Mouse (Mus musculus) limb, embryonic 12.5 days (tissue): ENCODE data around the gene Tbc1d9. TPM values are rescaled to one million over a fixed set of nuclear protein-coding genes. Genes with fewer than 3 reads are reported as not detected.
"Not testable (repeated sequence)": the region's sequence is repeated elsewhere in the genome, so short reads cannot be mapped to it uniquely, and the experiment has no call there.

Experiments used
- ATAC-seq: fragments of 200-750 bp; cut with Nextera tagmentation; 2 replicates; pipeline ENCODE4 v1.8.0; 2017; ENCODE audit warnings: low read depth, moderate TSS enrichment; ENCODE audit not compliant: insufficient number of reproducible peaks, insufficient read depth, low FRiP score, low TSS enrichment
- H3K27ac ChIP-seq: fragments of 300-500 bp; sonication (generic); 2 replicates; pipeline ENCODE4 v1.5.1; 2016; ENCODE audit warnings: mild to moderate bottlenecking, moderate library complexity
- H3K27me3 ChIP-seq: fragments of 300-500 bp; sonication (generic); 2 replicates; pipeline ENCODE4 v1.6.1; 2016; ENCODE audit warnings: mild to moderate bottlenecking, moderate library complexity
- H3K36me3 ChIP-seq: fragments of 300-500 bp; sonication (generic); 2 replicates; pipeline ENCODE4 v1.6.1; 2016; ENCODE audit warnings: mild to moderate bottlenecking, moderate library complexity
- H3K4me1 ChIP-seq: fragments of 300-500 bp; sonication (generic); replicated peaks from 2 replicates; pipeline ENCODE4 v1.6.1; 2016
- H3K4me2 ChIP-seq: fragments of 300-500 bp; sonication (generic); 2 replicates; pipeline ENCODE4 v1.6.1; 2016; ENCODE audit warnings: mild to moderate bottlenecking, moderate library complexity
- H3K4me3 ChIP-seq: fragments of 300-500 bp; sonication (generic); replicated peaks from 2 replicates; pipeline ENCODE4 v1.5.1; 2016; ENCODE audit warnings: mild to moderate bottlenecking
- H3K9ac ChIP-seq: fragments of 300-500 bp; sonication (generic); replicated peaks from 2 replicates; pipeline ENCODE4 v1.6.1; 2016; ENCODE audit warnings: mild to moderate bottlenecking, moderate library complexity
- H3K9me3 ChIP-seq: fragments of 300-500 bp; sonication (generic); 2 replicates; pipeline ENCODE4 v1.6.1; 2016; ENCODE audit warnings: mild to moderate bottlenecking, moderate library complexity
- whole genome bisulfite sequencing: fragments of 180-500 bp; shearing (Covaris S2); methylation state at CpG from one replicate; pipeline ENCODE4 v1.1.7; 2016; 5-methylcytosine and 5-hydroxymethylcytosine counted together
- polyA plus RNA-seq: library from polyadenylated mRNA; unstranded; fragments of >200 nt; fragmentation: Nextera tagmentation; extraction: Ambion mirVana; gene quantifications from 2 replicates; pipeline ENCODE4 v1.2.1, GENCODE M21; 2016

The Tbc1d9 gene
- polyA plus RNA-seq, 1 experiment from 2014 or later: 1.7 TPM

GRCm38 (mm10) chr8:83285391-83285790, 120.2 kb downstream of the Tbc1d9 start:
- no peak for ATAC-seq
- Histone ChIP-seq H3K27ac (no peak overlapping the region), H3K4me3 (no peak overlapping the region), H3K4me2 (no peak overlapping the region), H3K9ac (no peak overlapping the region), H3K27me3 (peaks cover 24% of the 10 kb centered on the region), H3K4me1 (peaks cover 8% of the 10 kb centered on the region; the same call in 1 of the 2 replicates), H3K9me3 (no peaks in the 10 kb centered on the region), H3K36me3 (no peaks in the 10 kb centered on the region)
- WGBS: 84% methylated on average over 8 of the region's 8 CpGs

- peak within 1 kb of the TSS; percentile 30 for H3K4me3 ChIP-seq
- H3K4me1 ChIP-seq: peaks cover 8% of the 10 kb centered on the region; the same call in 1 of the 2 replicates
- peaks cover 38% of the 10 kb centered on the region for H3K27me3 ChIP-seq
- H3K36me3 ChIP-seq: no peaks in the 10 kb centered on the region
- H3K4me2 ChIP-seq: peak within 1 kb of the TSS; percentile 65
- H3K9ac ChIP-seq: no peak within 1 kb of the TSS
- no peak within 1 kb of the TSS for H3K27ac ChIP-seq
- 4% methylated on average over 20 of the region's 20 CpGs for WGBS
- no peaks in the 10 kb centered on the region for H3K9me3 ChIP-seq
- ATAC-seq: no peak
These were observed 125.0 kb downstream of the Tbc1d9 start, which contains the start of gene Ucp1 for GRCm38 (mm10) chr8:83290176-83290575. TSS of gene Ucp1 (plus strand) at chr8:83290352.

DNA sequence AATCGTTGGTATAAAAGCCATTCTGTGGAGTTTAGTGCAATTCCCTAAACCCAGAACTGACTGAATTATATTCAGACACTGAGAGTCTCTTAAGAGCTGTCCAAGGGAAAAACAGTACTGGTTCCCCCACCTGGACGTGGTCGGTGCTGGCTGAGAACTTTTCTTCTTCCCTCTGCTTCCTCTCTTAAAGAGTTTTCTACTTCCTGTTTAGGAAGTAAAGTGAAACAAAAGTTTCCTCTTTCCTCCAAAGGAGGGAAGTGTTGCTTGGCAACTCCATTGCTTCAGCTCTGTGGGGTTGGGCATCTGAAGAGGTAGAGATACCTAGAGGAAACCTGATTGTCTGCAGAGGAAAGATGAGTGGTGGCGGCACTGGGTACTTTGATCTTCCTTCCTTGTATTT, 132.2 kb downstream of the Tbc1d9 start:
- no peak overlapping the region for H3K9ac ChIP-seq
- 74% methylated on average over 4 of the region's 4 CpGs for WGBS
- H3K9me3 ChIP-seq: 0 out of 2 replicates have a peak, but pooled peaks cover 4% of the 10 kb centered on the region
- H3K27ac ChIP-seq: no peak overlapping the region
- no peaks in the 10 kb centered on the region for H3K36me3 ChIP-seq
- H3K4me2 ChIP-seq: no peak overlapping the region
- H3K4me1 ChIP-seq: no peaks in the 10 kb centered on the region
- ATAC-seq: no peak
- no peak overlapping the region for H3K4me3 ChIP-seq
- H3K27me3 ChIP-seq: no peaks in the 10 kb centered on the region

- Histone ChIP-seq H3K4me1 (no peaks in the 10 kb centered on the region), H3K9me3 (0 out of 2 replicates have a peak, but pooled peaks cover 4% of the 10 kb centered on the region), H3K27me3 (no peaks in the 10 kb centered on the region), H3K36me3 (no peaks in the 10 kb centered on the region), H3K27ac (no peak overlapping the region), H3K4me3 (no peak overlapping the region), H3K4me2 (no peak overlapping the region), H3K9ac (no peak overlapping the region)
- WGBS: 63% methylated on average over 1 of the region's 1 CpGs
- ATAC-seq: no peak
These were observed 135.0 kb downstream of the Tbc1d9 start for GRCm38 (mm10) chr8:83300135-83300534.

GRCm38 (mm10) chr8:83304946-83305345, 139.8 kb downstream of the Tbc1d9 start:
- Histone ChIP-seq H3K4me3 (no peak overlapping the region), H3K27ac (no peak overlapping the region), H3K36me3 (no peaks in the 10 kb centered on the region), H3K9me3 (0 out of 2 replicates have a peak, but pooled peaks cover 3% of the 10 kb centered on the region), H3K4me1 (no peaks in the 10 kb centered on the region), H3K27me3 (no peaks in the 10 kb centered on the region), H3K4me2 (no peak overlapping the region), H3K9ac (no peak overlapping the region)
- WGBS: 93% methylated on average over 1 of the region's 1 CpGs
- no peak for ATAC-seq

DNA sequence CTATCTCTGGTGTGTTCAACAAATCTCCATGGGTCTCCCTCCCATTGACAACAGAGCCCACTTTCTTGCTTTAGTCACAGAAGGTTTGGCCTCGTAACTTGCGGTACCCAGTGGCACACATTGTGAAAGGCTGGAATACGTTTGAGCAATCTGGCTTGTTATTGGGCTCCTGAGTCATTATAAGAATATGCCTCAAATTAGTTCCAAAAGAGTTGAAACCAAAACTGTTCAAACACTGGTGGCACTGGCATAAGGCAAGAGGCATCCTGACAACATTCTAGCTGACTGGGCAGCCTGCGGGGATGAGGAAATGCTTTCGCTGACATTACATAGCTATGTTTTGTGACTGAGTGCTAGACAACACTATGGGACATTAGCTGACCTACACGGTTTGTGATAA, 144.7 kb downstream of the Tbc1d9 start:
- Histone ChIP-seq H3K4me2 (no peak overlapping the region), H3K9me3 (no peaks in the 10 kb centered on the region), H3K36me3 (peaks cover 10% of the 10 kb centered on the region; the same call in 1 of the 2 replicates), H3K4me3 (no peak overlapping the region), H3K4me1 (no peaks in the 10 kb centered on the region), H3K27me3 (no peaks in the 10 kb centered on the region), H3K9ac (no peak overlapping the region), H3K27ac (no peak overlapping the region)
- WGBS: 93% methylated on average over 6 of the region's 6 CpGs
- no peak for ATAC-seq

DNA sequence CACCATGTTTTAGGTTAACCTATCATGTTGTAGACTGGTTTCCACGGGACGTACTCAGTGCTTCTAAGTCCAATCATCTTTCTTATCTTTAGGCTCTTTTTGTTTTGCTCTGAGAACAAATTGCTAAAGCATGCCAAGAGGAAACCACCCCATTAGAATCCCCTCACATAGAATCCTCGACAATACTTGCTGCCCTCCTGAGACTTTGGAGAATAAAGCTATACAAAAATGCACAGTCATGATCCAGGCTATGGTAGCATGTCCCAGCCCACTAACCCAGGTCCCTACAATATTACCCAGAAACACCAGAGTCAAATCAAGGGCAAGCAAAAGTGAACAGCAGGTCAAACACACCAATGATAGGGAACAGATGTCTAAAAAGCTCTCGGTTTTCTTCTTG, 149.9 kb downstream of the Tbc1d9 start:
- not testable (repeated sequence) for H3K4me2 ChIP-seq, H3K9ac ChIP-seq, H3K27me3 ChIP-seq, H3K27ac ChIP-seq, ATAC-seq, H3K4me1 ChIP-seq, H3K4me3 ChIP-seq, H3K9me3 ChIP-seq
- H3K36me3 ChIP-seq: peaks cover 49% of the 10 kb centered on the region
- 78% methylated on average over 4 of the region's 4 CpGs for WGBS

DNA sequence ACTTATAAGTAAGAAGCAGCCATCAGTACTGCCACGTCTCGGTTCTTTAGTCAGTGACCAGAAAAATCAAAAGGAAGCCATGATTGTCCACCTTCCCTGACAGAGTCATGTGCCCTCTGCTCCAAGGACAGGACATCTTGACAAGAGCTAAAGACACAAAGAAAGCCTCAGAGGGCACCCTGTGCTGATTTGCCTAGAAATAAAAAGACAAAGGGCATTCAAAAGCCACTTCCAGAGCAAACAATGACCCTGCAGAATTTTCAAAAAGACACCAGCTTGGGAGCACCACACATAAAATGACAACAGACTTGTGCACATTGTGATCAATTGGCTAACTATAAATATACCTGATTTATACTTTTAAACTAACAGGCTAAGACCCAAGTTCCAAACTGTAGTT, 150.5 kb downstream of the Tbc1d9 start:
- no peak overlapping the region for H3K4me3 ChIP-seq
- H3K9ac ChIP-seq: no peak overlapping the region
- no peaks in the 10 kb centered on the region for H3K9me3 ChIP-seq
- H3K27me3 ChIP-seq: no peaks in the 10 kb centered on the region
- H3K4me1 ChIP-seq: no peaks in the 10 kb centered on the region
- H3K4me2 ChIP-seq: no peak overlapping the region
- no peak overlapping the region for H3K27ac ChIP-seq
- no peak for ATAC-seq
- H3K36me3 ChIP-seq: peaks cover 53% of the 10 kb centered on the region
- WGBS: 83% methylated on average over 2 of the region's 2 CpGs

GRCm38 (mm10) chr8:83320543-83320942, 155.4 kb downstream of the Tbc1d9 start:
- Histone ChIP-seq H3K27ac (no peak overlapping the region), H3K36me3 (peaks cover 65% of the 10 kb centered on the region)
- ATAC-seq: no peak

DNA sequence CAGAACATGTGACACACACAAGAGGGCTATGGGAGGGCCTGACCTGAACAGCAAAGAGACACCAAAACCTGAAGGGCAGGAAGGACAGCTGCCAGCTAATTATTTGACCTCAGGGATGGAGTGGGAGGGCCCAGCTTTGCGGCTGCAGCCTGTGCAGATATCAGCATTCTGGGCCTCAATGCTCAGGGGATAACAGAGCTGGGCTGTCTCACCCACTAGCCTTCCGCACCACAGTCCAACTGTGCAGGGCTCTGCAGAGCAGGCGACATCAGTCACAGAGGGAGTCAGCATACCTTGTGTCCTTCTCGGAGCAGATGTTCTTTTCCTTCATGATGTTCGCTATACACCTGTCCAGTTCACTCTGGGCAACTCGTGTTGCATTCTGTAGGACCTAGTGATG, 157.2 kb downstream of the Tbc1d9 start:
- no peak for ATAC-seq
- Histone ChIP-seq H3K36me3 (peaks cover 55% of the 10 kb centered on the region), H3K9ac (no peak overlapping the region)

More at GRCm38 (mm10) chr8:83320543-83320942, 155.4 kb downstream of the Tbc1d9 start:
- Histone ChIP-seq H3K27me3 (no peaks in the 10 kb centered on the region), H3K9me3 (no peaks in the 10 kb centered on the region), H3K4me3 (no peak overlapping the region), H3K4me2 (no peak overlapping the region), H3K9ac (no peak overlapping the region), H3K4me1 (no peaks in the 10 kb centered on the region)
- WGBS: 51% methylated on average over 3 of the region's 3 CpGs

More for the DNA sequence above, 157.2 kb downstream of the Tbc1d9 start:
- WGBS: 91% methylated on average over 6 of the region's 6 CpGs
- Histone ChIP-seq H3K27me3 (no peaks in the 10 kb centered on the region), H3K4me2 (no peak overlapping the region), H3K4me1 (no peaks in the 10 kb centered on the region), H3K27ac (no peak overlapping the region), H3K9me3 (no peaks in the 10 kb centered on the region), H3K4me3 (no peak overlapping the region)
